Mouse (Mus musculus): ENCODE data around the gene Lhx4. TPM values are rescaled to one million over a fixed set of nuclear protein-coding genes. Genes with fewer than 3 reads are reported as not detected.

Gene Lhx4
- polyA plus RNA-seq, 1 experiment from 2014 or later: not detected

- DNase-seq: no peak
- H3K4me3 ChIP-seq (ENCODE audit: low read depth, low read length): no peak overlapping the region
- no peak overlapping the region for H3K4me2 ChIP-seq (ENCODE audit: low read depth, low read length)
- H3K9me3 ChIP-seq (ENCODE audit: low read length): no peaks in the 10 kb centered on the region
- H3K9ac ChIP-seq (replicated peaks): no peak overlapping the region
- no peaks in the 10 kb centered on the region for H3K4me1 ChIP-seq (ENCODE audit: insufficient read depth)
- H3K36me3 ChIP-seq (replicated peaks; ENCODE audit: insufficient read depth, low read length): no peaks in the 10 kb centered on the region
- no peak for ATAC-seq
- no peak overlapping the region for H3K27ac ChIP-seq (ENCODE audit: low read depth)
- TF ChIP-seq CTCF (IDR thresholded peaks at IDR 0.05; ENCODE audit: low read depth) (no peak), EP300 (IDR thresholded peaks at IDR 0.05; ENCODE audit: low read depth) (no peak)
- H3K27me3 ChIP-seq (ENCODE audit: insufficient read depth, low read length): no peaks in the 10 kb centered on the region
- WGBS (ENCODE audit: insufficient replicate concordance): 80% methylated on average over 9 of the region's 9 CpGs
These were observed 101.2 kb downstream of the Lhx4 start for GRCm38 (mm10) chr1:155650121-155650846.

Other genes starting within 250 kb of the Lhx4 start
- gene Acbd6, start 193.6 kb downstream of the Lhx4 start, polyA plus RNA-seq (2015; fragmentation: Nextera tagmentation; extraction: Ambion mirVana): 34.3 and 38.3 TPM in 2 replicates
- 238 and 239 TPM in 2 replicates for gene Qsox1, start 61.2 kb upstream of the Lhx4 start, polyA plus RNA-seq (2015; fragmentation: Nextera tagmentation; extraction: Ambion mirVana)
- gene Cep350, start 221.6 kb upstream of the Lhx4 start, polyA plus RNA-seq (2015; fragmentation: Nextera tagmentation; extraction: Ambion mirVana): 4.6 and 5.7 TPM in 2 replicates